Mouse (Mus musculus): Measurements from ENCODE around the gene St13. TPM values are rescaled to one million over a fixed set of nuclear protein-coding genes. Genes with fewer than 3 reads are reported as not detected.

Gene St13
- polyA plus RNA-seq, 1 experiment from 2014 or later: 159 TPM

DNA sequence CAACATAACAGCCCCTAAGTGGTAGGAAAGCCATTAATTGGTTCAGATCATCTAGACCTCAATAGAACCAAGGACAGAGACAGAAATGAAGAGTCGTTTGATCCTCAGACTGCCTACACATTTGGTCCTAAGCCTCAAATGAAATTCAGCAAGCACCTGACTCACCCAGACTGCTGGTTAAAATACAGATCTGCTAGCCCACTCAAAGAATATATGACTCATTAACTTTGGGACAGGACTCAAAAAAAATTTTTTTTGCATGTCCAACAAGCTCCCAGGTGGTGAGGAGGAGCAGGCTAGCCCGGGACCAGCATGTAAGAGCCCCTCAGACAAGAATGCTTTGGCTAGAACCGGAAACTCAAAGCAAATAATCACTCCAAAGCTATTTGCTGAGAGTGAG is 79.7 kb downstream of the St13 start:
- no peaks in the 10 kb centered on the region for H3K9me3 ChIP-seq (ENCODE audit: control insufficient read depth, low read length)
- peaks cover 29% of the 10 kb centered on the region for H3K36me3 ChIP-seq (ENCODE audit: control insufficient read depth, insufficient read depth, low read length)
- H3K27me3 ChIP-seq (replicated peaks; ENCODE audit: control insufficient read depth, insufficient read depth, low read length): no peaks in the 10 kb centered on the region
- no peak for DNase-seq (ENCODE audit: low spot score)
- no peak overlapping the region for H3K4me2 ChIP-seq
- no peak for ATAC-seq (replicated peaks; ENCODE audit: low FRiP score)
- H3K4me3 ChIP-seq (ENCODE audit: low read depth, low read length): no peak overlapping the region
- no peaks in the 10 kb centered on the region for H3K4me1 ChIP-seq (replicated peaks; ENCODE audit: control insufficient read depth, insufficient read depth, low read length)
- 90% methylated on average over 3 of the region's 3 CpGs for WGBS
- no peak overlapping the region for H3K27ac ChIP-seq (ENCODE audit: low read depth, low read length)
- H3K9ac ChIP-seq (ENCODE audit: low read depth, low read length): no peak overlapping the region

DNA sequence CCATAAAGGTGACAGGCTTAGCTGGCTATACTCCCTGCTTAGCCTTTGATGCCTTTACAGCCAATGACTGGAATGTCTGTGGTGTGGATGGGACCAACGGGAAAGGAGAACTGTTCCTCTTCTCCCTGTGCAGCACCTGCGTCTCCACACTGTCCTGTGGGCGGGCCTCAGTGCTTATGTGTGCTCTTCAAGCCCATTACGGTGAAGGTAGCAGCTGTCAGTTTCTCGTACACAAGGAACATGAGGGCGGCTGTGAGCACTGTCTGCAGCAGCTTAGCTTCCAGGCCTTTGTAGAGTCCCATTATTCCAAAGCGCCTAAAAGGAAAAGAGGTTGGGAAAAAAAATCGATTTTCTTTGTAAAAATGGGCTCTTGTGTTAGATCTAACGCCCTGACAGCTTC is 80.4 kb downstream of the St13 start:
- no peak overlapping the region for H3K4me3 ChIP-seq (ENCODE audit: low read depth, low read length)
- no peaks in the 10 kb centered on the region for H3K27me3 ChIP-seq (replicated peaks; ENCODE audit: control insufficient read depth, insufficient read depth, low read length)
- no peak overlapping the region for H3K27ac ChIP-seq (ENCODE audit: low read depth, low read length)
- WGBS: 93% methylated on average over 9 of the region's 9 CpGs
- peaks cover 29% of the 10 kb centered on the region for H3K36me3 ChIP-seq (ENCODE audit: control insufficient read depth, insufficient read depth, low read length)
- no peak overlapping the region for H3K9ac ChIP-seq (ENCODE audit: low read depth, low read length)
- no peak overlapping the region for H3K4me2 ChIP-seq
- DNase-seq (ENCODE audit: low spot score) (no peak), ATAC-seq (replicated peaks; ENCODE audit: low FRiP score) (no peak)
- H3K9me3 ChIP-seq (ENCODE audit: control insufficient read depth, low read length): no peaks in the 10 kb centered on the region
- H3K4me1 ChIP-seq (replicated peaks; ENCODE audit: control insufficient read depth, insufficient read depth, low read length): no peaks in the 10 kb centered on the region

DNA sequence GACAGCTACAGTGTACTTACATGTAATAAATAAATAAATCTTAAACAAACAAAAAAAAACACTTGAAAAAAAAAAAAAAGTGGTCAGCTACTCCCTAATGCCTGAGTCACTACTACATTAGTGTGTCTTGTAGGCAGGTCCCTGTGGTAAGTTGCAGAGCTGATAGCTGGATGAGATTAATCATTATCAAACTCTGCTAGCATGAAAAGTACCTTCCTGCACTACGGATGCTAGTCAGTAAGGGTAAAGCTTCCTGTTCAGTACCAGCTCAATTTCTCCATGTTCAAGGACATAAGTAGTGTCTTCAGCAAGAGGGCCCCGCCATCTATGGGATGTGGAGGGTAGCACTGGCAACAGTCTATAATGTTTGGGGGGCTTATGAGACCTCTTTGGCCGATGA is 85.9 kb downstream of the St13 start:
- Histone ChIP-seq H3K4me1 (replicated peaks; ENCODE audit: control insufficient read depth, insufficient read depth, low read length) (no peaks in the 10 kb centered on the region), H3K9ac (ENCODE audit: low read depth, low read length) (no peak overlapping the region), H3K36me3 (ENCODE audit: control insufficient read depth, insufficient read depth, low read length) (peaks cover 6% of the 10 kb centered on the region; the same call in 1 of the 2 replicates), H3K27me3 (replicated peaks; ENCODE audit: control insufficient read depth, insufficient read depth, low read length) (no peaks in the 10 kb centered on the region), H3K27ac (ENCODE audit: low read depth, low read length) (no peak overlapping the region), H3K4me2 (no peak overlapping the region), H3K4me3 (ENCODE audit: low read depth, low read length) (no peak overlapping the region), H3K9me3 (ENCODE audit: control insufficient read depth, low read length) (no peaks in the 10 kb centered on the region)
- 84% methylated on average over 3 of the region's 3 CpGs for WGBS
- no peak for DNase-seq (ENCODE audit: low spot score)
- no peak for ATAC-seq (replicated peaks; ENCODE audit: low FRiP score)

Other genes with a start within 250 kb of the St13 start
- gene Mrtfa, start 209.3 kb downstream of the St13 start, polyA plus RNA-seq (2014; fragmentation: Nextera tagmentation; extraction: Ambion mirVana): 18.9 and 20.6 TPM in 2 replicates
- 0.12 and 0.29 TPM in 2 replicates for gene Mchr1, start 164.6 kb downstream of the St13 start, polyA plus RNA-seq (2014; fragmentation: Nextera tagmentation; extraction: Ambion mirVana)
- gene Slc25a17, start 39.3 kb downstream of the St13 start, polyA plus RNA-seq (2014; fragmentation: Nextera tagmentation; extraction: Ambion mirVana): 71.9 and 74.6 TPM in 2 replicates
- 12.4 and 13.1 TPM in 2 replicates for gene Xpnpep3, start 61 bp upstream of the St13 start, polyA plus RNA-seq (2014; fragmentation: Nextera tagmentation; extraction: Ambion mirVana)
- gene Dnajb7, start 8.2 kb upstream of the St13 start, polyA plus RNA-seq (2014; fragmentation: Nextera tagmentation; extraction: Ambion mirVana): 1.7 and 2.0 TPM in 2 replicates
- gene Rbx1, start 66.2 kb upstream of the St13 start, polyA plus RNA-seq (2014; fragmentation: Nextera tagmentation; extraction: Ambion mirVana): 505 and 532 TPM in 2 replicates
- gene Ep300, start 185.3 kb upstream of the St13 start, polyA plus RNA-seq (2014; fragmentation: Nextera tagmentation; extraction: Ambion mirVana): 18.1 and 22.9 TPM in 2 replicates

Measured in liver, embryonic 11.5 days (tissue).